Mouse (Mus musculus) CD4-positive helper T cell, adult 2 months (primary cell): ENCODE data around the gene Lcp1.
A peak's percentile ranks its signal among the peaks of the same experiment; 100 is the strongest.
"Not testable (repeated sequence)": the region's sequence is repeated elsewhere in the genome, so short reads cannot be mapped to it uniquely, and the experiment has no call there.

ENCODE experiments used
- DNase-seq: peaks from one replicate; pipeline ENCODE4 v3.0.0-alpha.2; 2012; ENCODE audit warnings: low read depth, missing footprints, low spot score

Lcp1 gene

GRCm38 (mm10) chr14:75130501-75131318 lies at the start of gene Lcp1, which contains the start of gene Lrrc63:
TSS of gene Lcp1 (plus strand) at chr14:75131101.
TSS of gene Lrrc63 (minus strand) at chr14:75130881.
- peak; percentile 75 for DNase-seq

- peak; percentile 44 for DNase-seq
These were observed 27.9 kb upstream of the Lcp1 start for GRCm38 (mm10) chr14:75102956-75103355.

- DNase-seq: no peak
These were observed 9.2 kb upstream of the Lcp1 start for GRCm38 (mm10) chr14:75121658-75122057.

GRCm38 (mm10) chr14:75131324-75131935 lies 529 bp downstream of the Lcp1 start:
- DNase-seq: peak; percentile 36

- peak; percentile 64 for DNase-seq
These were observed 5.4 kb downstream of the Lcp1 start for GRCm38 (mm10) chr14:75136119-75136966.

- no peak for DNase-seq
These were observed 7.6 kb downstream of the Lcp1 start for GRCm38 (mm10) chr14:75138503-75138902.

- no peak for DNase-seq
These were observed 8.3 kb downstream of the Lcp1 start for GRCm38 (mm10) chr14:75139225-75139624.

GRCm38 (mm10) chr14:75147706-75148105 lies 16.8 kb downstream of the Lcp1 start:
- not testable (repeated sequence) for DNase-seq

- DNase-seq: no peak
These were observed 17.3 kb downstream of the Lcp1 start for GRCm38 (mm10) chr14:75148229-75148628.

- DNase-seq: no peak
These were observed 19.8 kb downstream of the Lcp1 start for GRCm38 (mm10) chr14:75150653-75151052.

- no peak for DNase-seq
These were observed 20.2 kb downstream of the Lcp1 start for GRCm38 (mm10) chr14:75151146-75151545.

- no peak for DNase-seq
These were observed 23.6 kb downstream of the Lcp1 start for GRCm38 (mm10) chr14:75154481-75154880.

- no peak for DNase-seq
These were observed 28.5 kb downstream of the Lcp1 start for GRCm38 (mm10) chr14:75159375-75159774.

GRCm38 (mm10) chr14:75163866-75164265 lies 33.0 kb downstream of the Lcp1 start:
- DNase-seq: no peak

GRCm38 (mm10) chr14:75164345-75164744 lies 33.4 kb downstream of the Lcp1 start:
- DNase-seq: no peak

- DNase-seq: no peak
These were observed 34.8 kb downstream of the Lcp1 start for GRCm38 (mm10) chr14:75165574-75166131.

GRCm38 (mm10) chr14:75168501-75168900 lies 37.6 kb downstream of the Lcp1 start:
- no peak for DNase-seq

- no peak for DNase-seq
These were observed 39.6 kb downstream of the Lcp1 start for GRCm38 (mm10) chr14:75170546-75170945.

- no peak for DNase-seq
These were observed 43.4 kb downstream of the Lcp1 start for GRCm38 (mm10) chr14:75174296-75174695.

GRCm38 (mm10) chr14:75174731-75175555 lies 44.0 kb downstream of the Lcp1 start:
- DNase-seq: peak; percentile 60

- DNase-seq: peak; percentile 41
These were observed 44.9 kb downstream of the Lcp1 start for GRCm38 (mm10) chr14:75175781-75176180.
